Mouse (Mus musculus) cerebellum, adult 2 months (tissue): ENCODE measurements around the gene Dmbt1.
A peak's percentile ranks its signal among the peaks of the same experiment; 100 is the strongest.

ENCODE experiments used
- CTCF ChIP-seq: fragments of 200-500 bp; IDR thresholded peaks from 2 replicates; pipeline ENCODE4 v1.5.1; 2011; ENCODE audit warnings: low read depth, mild to moderate bottlenecking, control low read depth, low read length, moderate library complexity, borderline replicate concordance; ENCODE audit not compliant: insufficient read depth
- POLR2A ChIP-seq: fragments of 200-500 bp; IDR thresholded peaks from 2 replicates; pipeline ENCODE4 v1.6.1; 2011; ENCODE audit warnings: low read length, control low read depth, borderline replicate concordance; ENCODE audit not compliant: insufficient read depth

DNA sequence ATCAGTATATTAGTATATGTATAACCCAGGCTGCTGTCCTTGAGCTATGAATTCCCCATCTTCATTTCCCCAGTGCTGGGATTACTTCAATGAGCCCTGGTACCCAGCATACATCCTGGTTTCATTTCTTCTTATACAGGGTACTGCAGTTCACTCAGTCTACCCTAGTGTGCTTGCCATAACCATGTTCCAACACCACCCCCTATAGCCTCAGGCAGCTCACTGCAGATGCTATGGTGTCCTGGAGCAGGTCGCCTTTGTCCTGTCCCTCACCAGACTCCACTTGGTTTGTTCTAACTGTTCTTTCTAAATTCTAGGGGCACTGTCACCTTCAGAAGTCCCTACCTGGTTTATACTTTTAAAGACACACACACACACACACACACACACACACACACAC, 10.8 kb downstream of the Dmbt1 start:
- peak; percentile 31; the same call in 1 of the 2 replicates for TF ChIP-seq CTCF
- no peak for TF ChIP-seq POLR2A
